Mouse (Mus musculus) liver, adult 2 months (tissue): ENCODE measurements around the gene 3110040M04Rik. TPM values are rescaled to one million over a fixed set of nuclear protein-coding genes. Genes with fewer than 3 reads are reported as not detected.
"Not testable (repeated sequence)": the region's sequence is repeated elsewhere in the genome, so short reads cannot be mapped to it uniquely, and the experiment has no call there.

Experiments used
- DNase-seq: peaks from one replicate; pipeline ENCODE4 v3.0.0-alpha.2; 2011; ENCODE audit warnings: low read depth, low spot score; ENCODE audit errors: extremely low read depth
- H3K27ac ChIP-seq: fragments of 200-500 bp; replicated peaks from 2 replicates; pipeline ENCODE4 v1.5.1; 2012; ENCODE audit warnings: low read depth, mild to moderate bottlenecking, control low read depth, inconsistent platforms, low read length; ENCODE audit not compliant: insufficient read depth
- H3K27me3 ChIP-seq: fragments of 200-500 bp; 2 replicates; pipeline ENCODE4 v1.6.1; 2012; ENCODE audit warnings: mild to moderate bottlenecking, moderate library complexity, low read length, inconsistent platforms; ENCODE audit not compliant: control insufficient read depth, insufficient read depth
- H3K36me3 ChIP-seq: fragments of 200-500 bp; 2 replicates; pipeline ENCODE4 v1.6.1; 2012; ENCODE audit warnings: low read length, inconsistent platforms; ENCODE audit not compliant: control insufficient read depth, insufficient read depth
- H3K4me1 ChIP-seq: fragments of 200-500 bp; 2 replicates; pipeline ENCODE4 v1.6.1; 2011; ENCODE audit warnings: low read length; ENCODE audit not compliant: control insufficient read depth, insufficient read depth
- H3K4me3 ChIP-seq: fragments of 200-500 bp; 2 replicates; pipeline ENCODE4 v1.5.1; 2011; ENCODE audit warnings: low read depth, mild to moderate bottlenecking, control low read depth, low read length, moderate library complexity; ENCODE audit not compliant: insufficient read depth
- H3K79me2 ChIP-seq: fragments of 200-500 bp; 2 replicates; pipeline ENCODE4 v1.6.1; 2012; ENCODE audit warnings: inconsistent platforms, mild to moderate bottlenecking, low read length, moderate library complexity; ENCODE audit not compliant: control insufficient read depth, insufficient read depth
- H3K9ac ChIP-seq: fragments of 200-500 bp; 2 replicates; pipeline ENCODE4 v1.6.1; 2012; ENCODE audit warnings: low read depth, mild to moderate bottlenecking, control low read depth, inconsistent platforms, low read length
- CTCF ChIP-seq: fragments of 200-500 bp; IDR thresholded peaks from 2 replicates; pipeline ENCODE4 v1.5.1; 2011; ENCODE audit warnings: low read depth, low read length, control low read depth
- POLR2A ChIP-seq: fragments of 200-500 bp; IDR thresholded peaks from 2 replicates; pipeline ENCODE4 v1.6.1; 2011; ENCODE audit warnings: low read length, control low read depth; ENCODE audit not compliant: insufficient read depth; ENCODE audit errors: extremely low read depth
- WGBS: fragments of 180-500 bp; shearing (Covaris S2); methylation state at CpG from one replicate; pipeline ENCODE4 v1.1.7; 2018; 5-methylcytosine and 5-hydroxymethylcytosine counted together
- polyA plus RNA-seq: library from polyadenylated mRNA; depleted of rRNA; stranded (reverse); fragments of >200 nt; gene quantifications from 2 replicates; pipeline ENCODE4 v1.2.3, GENCODE M21; 2012
- total RNA-seq: library from RNA; depleted of rRNA; stranded (reverse); fragments of >200 nt; gene quantifications from 2 replicates; pipeline ENCODE4 v1.2.3, GENCODE M21; 2014

3110040M04Rik gene
- total and polyA plus RNA-seq, 2 experiments = not detected

DNA sequence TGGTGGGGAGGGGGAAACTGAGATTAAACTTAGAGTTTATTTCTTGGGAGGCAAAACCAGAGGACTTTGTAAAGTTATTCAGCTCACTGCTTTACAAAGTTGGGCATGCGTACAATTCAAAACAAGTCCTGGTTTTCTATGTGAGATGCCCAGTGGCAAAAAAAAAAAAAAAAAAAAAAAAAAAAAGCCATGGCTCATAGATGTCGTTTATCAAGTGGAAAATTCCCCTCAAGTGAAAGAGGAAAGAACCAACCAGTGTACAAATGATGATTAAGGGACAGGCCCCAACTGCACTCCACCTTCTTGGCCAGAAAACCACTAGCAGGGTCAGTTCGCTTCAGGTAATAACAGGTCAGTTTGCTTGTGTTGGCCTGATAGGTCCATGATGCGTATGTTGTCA, 15.5 kb upstream of the 3110040M04Rik start:
- no peak for DNase-seq
- Histone ChIP-seq H3K27me3 (no peaks in the 10 kb centered on the region), H3K4me3 (no peak overlapping the region), H3K4me1 (no peaks in the 10 kb centered on the region), H3K79me2 (no peaks in the 10 kb centered on the region), H3K27ac (no peak overlapping the region), H3K9ac (no peak overlapping the region), H3K36me3 (no peaks in the 10 kb centered on the region)
- 86% methylated on average over 4 of the region's 4 CpGs for WGBS
- TF ChIP-seq POLR2A (no peak), CTCF (no peak)

- WGBS = 94% methylated on average over 2 of the region's 7 CpGs
- not testable (repeated sequence) for H3K79me2 ChIP-seq, H3K4me1 ChIP-seq, H3K27ac ChIP-seq, H3K9ac ChIP-seq, H3K4me3 ChIP-seq, H3K27me3 ChIP-seq, H3K36me3 ChIP-seq, DNase-seq
Observed at GRCm38 (mm10) chr1:151192075-151192474, 11.8 kb upstream of the 3110040M04Rik start, which contains the start of gene Gm8947. Gene Gm8947, plus strand, starts transcription at chr1:151192376.

DNA sequence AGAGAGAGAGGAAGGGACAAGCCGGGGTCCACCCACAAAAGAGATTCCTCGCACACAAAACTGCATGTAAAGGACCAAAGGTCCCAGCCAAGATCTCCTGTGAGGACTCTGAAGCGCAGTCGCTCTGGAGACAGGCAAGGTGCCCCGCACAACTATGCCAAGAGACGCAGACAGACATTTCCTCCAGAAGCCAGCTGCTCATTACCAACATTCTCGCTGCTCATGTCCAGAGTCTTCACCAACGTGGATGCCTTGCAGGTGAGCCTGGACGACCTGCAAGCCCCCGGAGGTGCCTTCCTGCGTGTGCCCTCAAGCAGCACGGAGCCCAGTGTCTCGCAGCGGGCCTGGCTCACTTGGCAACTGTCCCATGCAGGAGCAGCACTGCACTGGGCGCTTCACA, 11.2 kb upstream of the 3110040M04Rik start:
- not testable (repeated sequence) for H3K79me2 ChIP-seq, H3K36me3 ChIP-seq, H3K9ac ChIP-seq, DNase-seq, H3K4me3 ChIP-seq, H3K27me3 ChIP-seq, H3K4me1 ChIP-seq, H3K27ac ChIP-seq
- WGBS = 98% methylated on average over 15 of the region's 15 CpGs

- not testable (repeated sequence) for H3K27ac ChIP-seq, H3K27me3 ChIP-seq, H3K9ac ChIP-seq, H3K79me2 ChIP-seq, H3K36me3 ChIP-seq, DNase-seq, H3K4me1 ChIP-seq, H3K4me3 ChIP-seq
- 78% methylated on average over 4 of the region's 4 CpGs for WGBS
Observed at GRCm38 (mm10) chr1:151195986-151196385, 7.9 kb upstream of the 3110040M04Rik start.

DNA sequence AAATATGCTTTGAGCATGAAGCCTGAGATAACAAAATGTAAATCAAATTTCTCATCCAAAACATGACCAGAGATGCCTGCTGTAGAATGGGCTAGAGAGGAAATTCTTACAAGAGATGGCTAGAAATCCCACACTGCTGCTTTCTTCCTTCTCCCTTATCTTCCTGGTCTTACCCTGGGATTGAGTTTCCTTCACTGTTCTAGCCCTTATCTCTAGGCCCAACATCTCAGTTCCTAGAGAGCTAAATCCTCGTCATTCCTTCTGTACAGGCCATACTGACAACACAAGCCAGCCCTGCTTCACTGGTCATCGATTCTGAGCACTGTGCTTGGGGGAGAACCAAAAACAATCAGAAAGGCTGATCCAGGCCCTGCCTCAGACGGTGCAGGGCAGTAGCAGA, 7.2 kb upstream of the 3110040M04Rik start:
- H3K4me1 ChIP-seq, H3K9ac ChIP-seq, H3K27ac ChIP-seq, H3K79me2 ChIP-seq, H3K27me3 ChIP-seq, H3K4me3 ChIP-seq, DNase-seq, H3K36me3 ChIP-seq: not testable (repeated sequence)
- WGBS = 80% methylated on average over 3 of the region's 3 CpGs

DNA sequence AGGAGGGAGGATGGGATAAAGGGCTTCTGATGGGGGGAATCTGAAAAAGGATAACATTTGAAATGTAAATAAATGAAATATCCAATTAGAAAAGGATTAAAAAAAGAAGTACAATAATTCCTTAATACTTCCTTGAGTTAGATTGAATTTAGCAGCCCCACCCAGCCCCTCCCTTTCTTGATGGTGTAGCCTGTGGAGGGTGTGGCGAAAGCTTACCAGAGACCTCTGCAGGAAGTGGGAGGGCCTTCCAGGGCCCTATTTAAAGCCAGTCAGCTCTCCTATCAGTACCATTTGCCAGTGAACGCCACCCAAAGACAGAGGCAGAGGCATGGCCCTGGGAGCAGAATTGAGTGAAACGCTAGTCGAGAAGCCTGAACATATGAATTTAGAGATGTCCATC, 5.8 kb upstream of the 3110040M04Rik start, which contains the start of gene Gm47995:
Gm47995 (plus strand) TSS at position 329 of the 400 bp plus-strand sequence.
- not testable (repeated sequence) for H3K4me3 ChIP-seq, H3K27ac ChIP-seq, H3K9ac ChIP-seq, H3K79me2 ChIP-seq, H3K36me3 ChIP-seq, DNase-seq, H3K4me1 ChIP-seq, H3K27me3 ChIP-seq
- WGBS = 96% methylated on average over 4 of the region's 4 CpGs

DNA sequence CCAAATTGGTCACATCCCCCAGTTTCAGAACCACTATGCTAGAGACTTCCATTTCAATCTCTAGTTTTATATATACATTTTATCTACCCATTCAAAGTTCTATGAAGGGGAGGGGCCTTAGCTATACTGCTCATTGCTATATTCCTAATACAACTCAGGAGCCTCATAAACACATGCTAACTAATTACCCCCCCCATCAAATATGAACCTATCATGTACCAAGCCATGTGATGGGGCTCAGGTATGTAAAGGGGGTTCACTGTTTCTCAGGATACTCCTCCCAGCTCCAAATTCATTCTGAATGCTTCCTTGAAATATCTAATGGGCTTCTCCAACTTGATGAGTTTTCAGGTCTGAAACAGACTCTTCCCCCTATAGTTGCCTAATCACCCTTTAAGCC, 3.3 kb upstream of the 3110040M04Rik start:
- H3K4me3 ChIP-seq, H3K4me1 ChIP-seq, H3K9ac ChIP-seq, H3K79me2 ChIP-seq, DNase-seq, H3K27me3 ChIP-seq, H3K27ac ChIP-seq, H3K36me3 ChIP-seq: not testable (repeated sequence)

- not testable (repeated sequence) for H3K27me3 ChIP-seq, H3K4me3 ChIP-seq, H3K79me2 ChIP-seq, H3K4me1 ChIP-seq, DNase-seq, H3K36me3 ChIP-seq, H3K27ac ChIP-seq, H3K9ac ChIP-seq
- WGBS = 36% methylated on average over 3 of the region's 5 CpGs
Observed at GRCm38 (mm10) chr1:151202771-151203170, 1.1 kb upstream of the 3110040M04Rik start.

GRCm38 (mm10) chr1:151208493-151208892, 4.6 kb downstream of the 3110040M04Rik start:
- WGBS = 66% methylated on average over 4 of the region's 5 CpGs

More at GRCm38 (mm10) chr1:151208493-151208892, 4.6 kb downstream of the 3110040M04Rik start:
- not testable (repeated sequence) for H3K27ac ChIP-seq, H3K36me3 ChIP-seq, H3K9ac ChIP-seq, H3K27me3 ChIP-seq, H3K79me2 ChIP-seq, DNase-seq, H3K4me1 ChIP-seq, H3K4me3 ChIP-seq
